Mouse (Mus musculus): ENCODE data around the gene Spef1. TPM values are rescaled to one million over a fixed set of nuclear protein-coding genes. Genes with fewer than 3 reads are reported as not detected.

Gene Spef1
- total RNA-seq, 2 experiments from 2014 or later: 0.84 to 1.4 TPM

DNA sequence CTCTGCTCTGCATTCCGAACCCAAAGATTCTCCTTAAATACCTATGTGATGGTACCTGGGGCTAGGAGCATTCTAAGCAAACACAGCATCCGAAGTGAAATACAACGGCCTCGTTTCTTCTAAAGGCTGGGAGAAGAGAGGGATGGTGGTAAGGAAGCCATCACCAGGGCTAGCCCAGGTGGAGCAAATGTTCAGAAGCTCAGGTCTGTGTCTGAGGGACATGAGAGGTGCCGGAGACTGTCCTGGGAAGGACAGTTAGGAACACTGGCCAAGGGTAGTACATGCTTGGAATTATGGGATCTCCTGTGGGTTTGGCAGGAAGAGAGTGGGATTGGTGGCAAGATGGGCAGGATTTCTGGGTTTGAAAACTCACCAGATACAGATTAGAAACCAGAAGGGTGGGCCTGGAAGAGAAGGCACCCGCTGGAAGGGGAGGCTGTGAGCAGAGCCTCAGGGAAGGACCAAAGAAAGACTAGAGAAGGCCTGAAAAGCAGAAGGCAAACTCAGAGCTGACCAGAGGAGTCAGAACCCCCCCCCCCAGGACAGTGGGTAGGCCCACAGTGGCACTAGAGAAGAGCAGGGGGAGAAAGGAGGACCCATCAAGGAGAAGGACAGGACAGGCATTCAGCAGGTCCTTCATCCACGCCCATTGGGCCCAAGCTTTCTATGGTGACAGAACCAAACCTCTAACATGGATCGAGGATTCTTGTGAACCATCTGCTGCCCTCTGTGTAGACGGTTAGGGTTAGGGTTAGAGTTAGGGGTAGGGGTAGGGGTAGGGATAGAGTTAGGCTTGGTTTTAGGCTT, 61.7 kb downstream of the Spef1 start:
- DNase-seq (ENCODE audit: low spot score): no peak

- DNase-seq (ENCODE audit: low spot score): no peak
Observed at GRCm38 (mm10) chr2:131124166-131124565, 62.9 kb downstream of the Spef1 start.

Other genes starting within 250 kb of the Spef1 start
- gene Gfra4, start 144.2 kb downstream of the Spef1 start, total RNA-seq (2021): 1 to 10 TPM; 1.8 to 1.9 TPM
- gene Adam33, start 123.5 kb downstream of the Spef1 start, total RNA-seq (2021): 1 to 10 TPM; 1.3 to 1.9 TPM
- gene Siglec1, start 100.5 kb downstream of the Spef1 start, total RNA-seq (2021): under 1 TPM; 0.59 to 0.71 TPM
- 10 to 100 TPM in 1 of 2 experiments, 1 to 10 TPM in 1; 8.9 to 14.9 TPM for gene Hspa12b, start 60.0 kb downstream of the Spef1 start, total RNA-seq (2021)
- gene Gm11037, start 53.8 kb downstream of the Spef1 start, total RNA-seq (2021): not detected
- 1 to 10 TPM; 4.2 to 4.3 TPM for gene 1700037H04Rik, start 27.2 kb downstream of the Spef1 start, total RNA-seq (2021)
- gene Cenpb, start 7.2 kb downstream of the Spef1 start, total RNA-seq (2021): 10 to 100 TPM; 67.4 to 72.2 TPM
- under 1 TPM; 0.78 to 0.95 TPM for gene Cdc25b, start 333 bp downstream of the Spef1 start, total RNA-seq (2021)
- gene Ap5s1, start 19.8 kb upstream of the Spef1 start, total RNA-seq (2021): 10 to 100 TPM; 15.8 to 20.2 TPM
- gene Mavs, start 46.8 kb upstream of the Spef1 start, total RNA-seq (2021): 10 to 100 TPM; 41.4 to 43.7 TPM
- gene Pank2, start 75.2 kb upstream of the Spef1 start, total RNA-seq (2021): 10 to 100 TPM; 18.5 to 24.6 TPM
- 1 to 10 TPM; 1.6 to 1.9 TPM for gene Rnf24, start 165.6 kb upstream of the Spef1 start, total RNA-seq (2021)